Mouse (Mus musculus) heart, embryonic 12.5 days (tissue): ENCODE results near the gene Gna11. TPM values are rescaled to one million over a fixed set of nuclear protein-coding genes. Genes with fewer than 3 reads are reported as not detected.

Experiments
- ATAC-seq: fragments of 200-750 bp; cut with Nextera tagmentation; 2 replicates; pipeline ENCODE4 v1.8.0; 2017; ENCODE audit warnings: moderate TSS enrichment, moderate library complexity; ENCODE audit not compliant: insufficient number of reproducible peaks, low FRiP score
- H3K27ac ChIP-seq: fragments of 300-500 bp; sonication (generic); 2 replicates; pipeline ENCODE4 v1.5.1; 2016; ENCODE audit warnings: mild to moderate bottlenecking, moderate library complexity; ENCODE audit not compliant: poor library complexity, severe bottlenecking
- H3K27me3 ChIP-seq: fragments of 300-500 bp; sonication (generic); replicated peaks from 2 replicates; pipeline ENCODE4 v1.6.1; 2016; ENCODE audit warnings: mild to moderate bottlenecking, moderate library complexity
- H3K36me3 ChIP-seq: fragments of 300-500 bp; sonication (generic); 2 replicates; pipeline ENCODE4 v1.6.1; 2016; ENCODE audit warnings: mild to moderate bottlenecking, moderate library complexity
- H3K4me1 ChIP-seq: fragments of 300-500 bp; sonication (generic); replicated peaks from 2 replicates; pipeline ENCODE4 v1.6.1; 2016; ENCODE audit warnings: mild to moderate bottlenecking
- H3K4me2 ChIP-seq: fragments of 300-500 bp; sonication (generic); 2 replicates; pipeline ENCODE4 v1.6.1; 2016; ENCODE audit warnings: mild to moderate bottlenecking, moderate library complexity
- H3K4me3 ChIP-seq: fragments of 300-500 bp; sonication (generic); 2 replicates; pipeline ENCODE4 v1.5.1; 2016; ENCODE audit warnings: mild to moderate bottlenecking
- H3K9ac ChIP-seq: fragments of 300-500 bp; sonication (generic); 2 replicates; pipeline ENCODE4 v1.6.1; 2016; ENCODE audit warnings: mild to moderate bottlenecking, moderate library complexity
- H3K9me3 ChIP-seq: fragments of 300-500 bp; sonication (generic); replicated peaks from 2 replicates; pipeline ENCODE4 v1.6.1; 2016; ENCODE audit warnings: mild to moderate bottlenecking, moderate library complexity
- WGBS: fragments of 180-500 bp; shearing (Covaris S2); methylation state at CpG from one replicate; pipeline ENCODE4 v1.1.7; 2016; 5-methylcytosine and 5-hydroxymethylcytosine counted together
- polyA plus RNA-seq: library from polyadenylated mRNA; unstranded; fragments of >200 nt; fragmentation: Nextera tagmentation; extraction: Ambion mirVana; gene quantifications from 2 replicates; pipeline ENCODE4 v1.2.1, GENCODE M21; 2016

Gene Gna11
- polyA plus RNA-seq, 1 experiment from 2014 or later: 58.4 TPM

DNA sequence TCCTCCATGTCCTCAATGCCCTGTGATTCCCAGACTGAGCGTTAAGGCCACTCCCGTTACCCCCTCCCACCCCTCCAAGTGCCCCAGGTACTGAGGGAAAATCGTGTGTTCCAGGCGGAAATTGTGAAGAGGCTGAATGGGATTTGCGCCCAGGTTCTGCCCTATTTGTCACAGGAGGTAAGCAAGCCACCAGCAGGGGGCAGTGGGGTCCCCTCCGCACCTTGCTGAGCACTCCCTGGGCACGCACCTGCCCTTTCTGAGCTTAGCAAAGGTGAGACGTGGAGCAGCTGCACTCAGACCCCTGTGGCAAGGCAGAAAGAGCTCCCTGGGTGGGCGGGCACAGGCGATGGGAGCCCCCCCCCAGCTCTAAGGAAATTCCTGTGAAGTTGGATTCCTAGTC lies 19.7 kb upstream of the Gna11 start:
- Histone ChIP-seq H3K36me3 (peaks cover 55% of the 10 kb centered on the region), H3K4me3 (no peak overlapping the region), H3K27ac (no peak overlapping the region), H3K27me3 (no peaks in the 10 kb centered on the region), H3K9ac (no peak overlapping the region), H3K9me3 (no peaks in the 10 kb centered on the region), H3K4me1 (peaks cover 70% of the 10 kb centered on the region), H3K4me2 (no peak overlapping the region; the same call in 1 of the 2 replicates)
- WGBS: 26% methylated on average over 10 of the region's 10 CpGs
- ATAC-seq: no peak

DNA sequence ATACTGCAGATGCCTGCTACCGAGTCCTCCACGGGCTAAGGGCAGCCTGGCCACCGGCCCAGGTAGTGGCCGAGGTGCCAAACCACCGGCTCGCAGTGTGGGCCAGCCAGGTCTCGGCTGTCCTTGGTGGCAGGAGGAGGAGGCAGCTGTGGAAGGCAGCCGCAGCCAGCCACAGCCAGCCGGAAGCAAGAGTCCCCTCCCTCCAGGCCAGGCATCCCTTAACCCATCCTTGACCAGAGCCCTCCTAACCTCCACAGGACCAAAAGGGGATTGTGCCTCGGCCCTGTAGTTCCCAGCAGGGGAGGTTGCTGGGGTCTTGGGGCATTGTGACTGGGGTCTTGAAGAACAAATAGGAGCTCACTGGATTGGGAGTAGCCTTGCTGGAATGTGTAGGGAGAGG lies 19.2 kb upstream of the Gna11 start:
- Histone ChIP-seq H3K9ac (peak overlapping the region; percentile 65), H3K27ac (peak overlapping the region; percentile 69; the same call in 1 of the 2 replicates), H3K4me1 (peaks cover 65% of the 10 kb centered on the region), H3K36me3 (peaks cover 55% of the 10 kb centered on the region), H3K4me3 (peak overlapping the region; percentile 30), H3K9me3 (no peaks in the 10 kb centered on the region), H3K27me3 (no peaks in the 10 kb centered on the region), H3K4me2 (peak overlapping the region; percentile 62)
- ATAC-seq: no peak
- WGBS: 2% methylated on average over 10 of the region's 10 CpGs

DNA sequence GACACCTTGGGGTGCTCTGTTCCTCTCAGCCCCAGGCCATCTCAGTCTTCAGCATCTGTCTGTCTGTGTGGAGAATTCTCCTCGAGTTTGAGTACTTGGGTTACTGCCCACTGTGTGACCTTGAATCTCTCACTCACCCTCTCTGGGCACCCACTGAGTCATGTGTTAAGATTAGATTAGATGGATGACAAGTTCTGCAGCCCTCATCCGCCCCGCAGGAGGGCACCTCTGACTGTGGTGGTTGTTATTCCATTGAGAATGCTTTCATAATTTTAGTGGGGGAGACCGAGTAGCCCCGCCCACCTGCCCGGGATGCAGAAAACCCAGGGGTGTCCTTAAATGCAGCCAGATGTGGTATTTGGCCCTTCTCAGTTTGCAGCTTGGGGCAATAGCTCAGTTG lies 18.5 kb upstream of the Gna11 start:
- H3K9ac ChIP-seq: peak overlapping the region; percentile 65
- peaks cover 59% of the 10 kb centered on the region for H3K4me1 ChIP-seq
- H3K36me3 ChIP-seq: peaks cover 55% of the 10 kb centered on the region
- H3K9me3 ChIP-seq: no peaks in the 10 kb centered on the region
- 35% methylated on average over 6 of the region's 6 CpGs for WGBS
- peak overlapping the region; percentile 69; the same call in 1 of the 2 replicates for H3K27ac ChIP-seq
- H3K4me3 ChIP-seq: 0 out of 2 replicates have a peak overlapping the region, but pooled peaks have one; percentile 30
- no peak for ATAC-seq
- peak overlapping the region; percentile 62 for H3K4me2 ChIP-seq
- no peaks in the 10 kb centered on the region for H3K27me3 ChIP-seq

DNA sequence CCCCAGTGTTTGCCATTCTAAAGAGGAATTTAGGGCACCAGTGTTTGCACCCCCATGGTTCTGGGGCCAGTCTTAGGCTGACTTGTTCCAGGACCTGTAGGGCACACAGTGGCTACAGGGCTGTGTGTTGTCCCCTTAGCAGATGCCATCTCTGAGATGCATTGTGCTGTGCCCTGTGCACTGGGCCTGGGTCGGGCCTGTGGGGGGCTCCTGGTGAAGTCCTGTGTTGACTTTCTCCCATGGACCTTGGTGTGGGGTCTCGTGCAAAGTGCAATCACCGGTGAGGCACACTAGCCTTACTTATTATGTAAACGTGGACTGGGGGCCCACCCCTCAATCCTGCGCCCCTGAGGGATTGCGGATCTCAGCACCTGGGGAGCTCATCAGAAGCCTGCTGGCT lies 17.4 kb upstream of the Gna11 start:
- Histone ChIP-seq H3K4me2 (peak overlapping the region; percentile 10), H3K9ac (peak overlapping the region; percentile 48), H3K36me3 (peaks cover 55% of the 10 kb centered on the region), H3K9me3 (no peaks in the 10 kb centered on the region), H3K27me3 (no peaks in the 10 kb centered on the region), H3K27ac (no peak overlapping the region), H3K4me3 (0 out of 2 replicates have a peak overlapping the region, but pooled peaks have one; percentile 0), H3K4me1 (peaks cover 50% of the 10 kb centered on the region)
- WGBS: 78% methylated on average over 6 of the region's 6 CpGs
- no peak for ATAC-seq

DNA sequence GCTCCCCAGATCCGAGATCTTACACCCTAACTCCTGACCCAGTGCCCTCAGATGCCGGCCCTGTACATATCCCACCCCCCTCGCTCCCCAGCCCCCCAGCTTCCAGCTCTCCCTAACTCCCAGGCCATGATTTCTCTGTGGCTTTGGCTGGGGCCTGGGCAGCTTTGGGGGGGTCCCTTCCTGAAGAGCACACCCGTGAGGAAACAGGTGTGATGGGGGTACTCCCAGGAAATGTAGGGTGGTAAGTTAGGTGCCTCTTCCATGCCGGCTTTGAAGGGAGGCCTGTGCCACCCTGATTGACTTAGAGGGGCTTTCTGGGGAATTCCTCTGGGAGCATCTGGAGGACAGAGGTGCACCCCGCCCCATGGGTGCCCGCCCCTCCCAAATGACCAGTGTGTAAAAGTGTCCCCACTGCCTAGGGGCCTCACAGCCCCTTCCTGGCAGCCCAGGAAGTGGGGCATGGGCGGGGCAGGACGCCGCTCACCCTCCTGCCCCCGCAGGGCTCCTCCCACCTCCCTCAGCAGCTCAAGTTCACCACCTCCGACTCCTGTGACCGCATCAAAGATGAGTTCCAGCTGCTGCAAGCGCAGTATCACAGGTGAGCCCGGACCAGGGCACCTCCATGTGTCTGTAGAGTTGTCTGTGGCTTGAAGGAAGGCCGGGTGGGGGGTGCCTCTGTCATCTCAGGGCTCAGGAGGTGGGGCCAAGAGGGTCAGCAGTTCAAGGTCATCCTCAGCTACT lies 15.9 kb upstream of the Gna11 start:
- 11% methylated on average over 16 of the region's 16 CpGs for WGBS
- H3K27ac ChIP-seq: peak overlapping the region; percentile 97
- ATAC-seq: peak; percentile 10; the same call in 1 of the 2 replicates
- peaks cover 43% of the 10 kb centered on the region for H3K36me3 ChIP-seq
- H3K4me1 ChIP-seq: peaks cover 47% of the 10 kb centered on the region
- no peaks in the 10 kb centered on the region for H3K27me3 ChIP-seq
- H3K9me3 ChIP-seq: 0 out of 2 replicates have a peak, but pooled peaks cover 3% of the 10 kb centered on the region
- peak overlapping the region; percentile 97 for H3K4me3 ChIP-seq
- peak overlapping the region; percentile 88 for H3K4me2 ChIP-seq
- peak overlapping the region; percentile 100 for H3K9ac ChIP-seq

DNA sequence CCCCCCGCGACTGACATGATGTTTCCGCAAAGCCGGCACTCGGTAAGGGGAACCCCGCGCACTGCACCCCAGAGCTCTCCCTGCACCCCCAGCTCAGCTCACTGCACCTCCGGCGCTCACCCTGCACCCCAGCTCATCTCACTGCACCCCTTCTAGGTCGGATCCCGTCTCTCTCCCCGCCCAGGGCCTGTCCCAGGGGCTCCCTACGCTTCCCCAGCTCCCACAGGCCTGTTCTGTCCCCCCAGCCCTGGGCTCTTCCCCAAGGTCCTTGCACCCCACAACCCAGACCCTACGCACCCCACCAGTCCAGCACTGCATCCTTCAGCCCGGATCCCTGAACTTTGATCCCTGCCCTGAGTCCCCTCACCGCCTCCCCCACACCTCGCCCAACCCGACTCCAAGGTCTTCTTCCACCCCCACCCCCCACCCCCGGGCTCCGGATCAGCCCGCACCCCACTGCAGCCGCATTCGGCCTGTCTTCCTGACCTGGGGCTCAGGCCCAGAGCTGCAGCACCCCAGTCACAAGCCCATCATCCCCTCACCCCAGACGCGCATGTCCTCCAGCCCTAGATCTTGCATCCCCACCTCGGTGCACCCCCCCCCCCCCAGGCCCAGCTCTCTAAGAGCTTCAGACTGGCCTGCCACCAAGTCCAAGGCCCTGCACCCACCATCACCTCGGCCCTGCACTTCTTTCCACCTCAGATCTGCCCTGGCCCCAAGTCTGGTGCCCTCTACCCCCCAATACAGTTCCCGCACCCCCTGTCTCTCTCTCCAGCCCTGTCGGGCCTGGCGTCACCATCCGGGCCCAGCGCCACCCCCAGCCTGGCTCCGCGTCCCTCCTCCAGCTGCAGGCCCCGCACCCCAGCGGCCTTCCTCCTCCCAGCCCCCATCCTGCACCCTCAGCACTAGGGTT lies 14.9 kb upstream of the Gna11 start:
- Histone ChIP-seq H3K4me1 (peaks cover 42% of the 10 kb centered on the region), H3K4me2 (peak overlapping the region; percentile 88), H3K27ac (peak overlapping the region; percentile 97), H3K9me3 (0 out of 2 replicates have a peak, but pooled peaks cover 3% of the 10 kb centered on the region), H3K27me3 (no peaks in the 10 kb centered on the region), H3K9ac (peak overlapping the region; percentile 100), H3K4me3 (peak overlapping the region; percentile 97), H3K36me3 (peaks cover 33% of the 10 kb centered on the region)
- WGBS: under 1% methylated on average over 36 of the region's 36 CpGs
- ATAC-seq: peak; percentile 27; the same call in 1 of the 2 replicates

DNA sequence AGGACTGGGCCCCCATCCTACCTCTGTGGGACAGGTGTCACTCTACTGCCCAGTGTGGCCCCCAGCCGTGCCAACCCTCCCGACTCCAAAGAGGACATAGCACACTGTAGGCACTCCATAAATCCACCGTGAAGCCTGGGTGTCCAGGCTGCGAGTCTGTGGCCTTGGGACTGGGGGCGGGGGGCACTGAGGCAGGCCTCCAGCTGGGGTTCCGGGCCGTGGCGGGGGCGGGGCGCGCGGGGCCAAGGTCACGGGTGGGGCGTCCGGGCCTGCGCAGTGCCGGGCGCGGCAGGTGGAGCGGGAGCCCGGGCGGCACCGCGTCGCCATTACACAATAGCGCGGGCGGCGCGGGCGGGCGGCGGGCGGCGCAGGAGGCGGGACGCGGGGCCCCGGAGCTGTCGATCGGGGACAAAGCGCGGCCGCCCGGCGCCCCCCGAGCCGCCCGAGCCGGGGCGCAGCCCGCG lies 14.2 kb upstream of the Gna11 start, which contains the start of gene Aes:
Gene Aes (plus strand): TSS at position 326 of the 464 bp plus-strand sequence.
- WGBS: 1% methylated on average over 44 of the region's 53 CpGs
- Histone ChIP-seq H3K9me3 (0 out of 2 replicates have a peak, but pooled peaks cover 3% of the 10 kb centered on the region), H3K27me3 (no peaks in the 10 kb centered on the region), H3K4me2 (peak within 1 kb of the TSS; percentile 88), H3K4me1 (peaks cover 35% of the 10 kb centered on the region), H3K9ac (peak within 1 kb of the TSS; percentile 100), H3K36me3 (peaks cover 26% of the 10 kb centered on the region), H3K4me3 (peak within 1 kb of the TSS; percentile 97), H3K27ac (peak within 1 kb of the TSS; percentile 97)
- ATAC-seq: peak; percentile 73

DNA sequence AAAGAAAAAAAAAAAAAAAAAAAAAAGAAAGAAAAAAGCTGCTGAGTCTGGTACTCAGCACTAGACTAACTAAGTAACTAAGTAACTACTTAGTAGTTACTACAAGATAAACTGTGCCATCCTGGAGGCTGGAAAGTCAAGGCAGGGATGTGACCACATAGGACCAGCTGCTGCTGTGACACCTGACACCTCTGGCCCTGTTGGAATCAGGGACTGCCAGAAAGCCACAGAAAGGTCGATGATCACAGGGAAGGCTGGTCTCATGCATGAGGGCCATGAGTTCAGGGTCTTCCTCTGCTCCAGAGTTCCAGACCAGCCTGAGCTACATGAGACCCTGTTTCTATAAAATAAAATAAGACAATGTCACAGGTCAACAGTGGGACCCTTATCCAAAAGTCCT lies 12.5 kb upstream of the Gna11 start:
- Histone ChIP-seq H3K9me3 (peaks cover 7% of the 10 kb centered on the region), H3K36me3 (peaks cover 14% of the 10 kb centered on the region), H3K9ac (no peak overlapping the region), H3K27me3 (no peaks in the 10 kb centered on the region), H3K4me2 (no peak overlapping the region), H3K4me1 (peaks cover 18% of the 10 kb centered on the region), H3K4me3 (no peak overlapping the region), H3K27ac (no peak overlapping the region)
- ATAC-seq: no peak
- WGBS: 17% methylated on average over 1 of the region's 1 CpGs

DNA sequence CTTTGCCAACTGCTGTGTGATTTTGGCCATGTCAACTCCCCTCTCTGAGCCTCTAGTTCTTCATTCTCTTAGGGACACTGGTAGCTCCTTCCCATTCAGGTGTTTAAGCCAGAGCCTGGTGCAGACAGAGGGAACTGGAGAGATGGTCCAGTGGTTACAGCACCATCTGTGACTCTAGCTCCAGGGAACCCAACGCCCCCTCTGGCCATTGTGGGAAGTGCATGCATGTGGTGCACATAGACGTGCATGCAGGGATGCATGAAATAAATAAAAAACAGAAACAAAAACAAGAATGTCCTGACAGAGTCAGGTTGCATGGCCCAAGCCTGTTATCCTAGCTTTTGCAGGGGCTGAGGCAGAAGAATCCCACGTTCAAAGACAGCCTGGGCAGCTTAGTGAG lies 11.3 kb upstream of the Gna11 start:
- H3K4me1 ChIP-seq: peaks cover 12% of the 10 kb centered on the region
- peaks cover 4% of the 10 kb centered on the region for H3K36me3 ChIP-seq
- 69% methylated on average over 3 of the region's 3 CpGs for WGBS
- no peaks in the 10 kb centered on the region for H3K27me3 ChIP-seq
- peaks cover 7% of the 10 kb centered on the region for H3K9me3 ChIP-seq
- no peak for ATAC-seq
- no peak overlapping the region for H3K4me2 ChIP-seq
- H3K4me3 ChIP-seq: no peak overlapping the region
- H3K9ac ChIP-seq: no peak overlapping the region
- no peak overlapping the region for H3K27ac ChIP-seq

DNA sequence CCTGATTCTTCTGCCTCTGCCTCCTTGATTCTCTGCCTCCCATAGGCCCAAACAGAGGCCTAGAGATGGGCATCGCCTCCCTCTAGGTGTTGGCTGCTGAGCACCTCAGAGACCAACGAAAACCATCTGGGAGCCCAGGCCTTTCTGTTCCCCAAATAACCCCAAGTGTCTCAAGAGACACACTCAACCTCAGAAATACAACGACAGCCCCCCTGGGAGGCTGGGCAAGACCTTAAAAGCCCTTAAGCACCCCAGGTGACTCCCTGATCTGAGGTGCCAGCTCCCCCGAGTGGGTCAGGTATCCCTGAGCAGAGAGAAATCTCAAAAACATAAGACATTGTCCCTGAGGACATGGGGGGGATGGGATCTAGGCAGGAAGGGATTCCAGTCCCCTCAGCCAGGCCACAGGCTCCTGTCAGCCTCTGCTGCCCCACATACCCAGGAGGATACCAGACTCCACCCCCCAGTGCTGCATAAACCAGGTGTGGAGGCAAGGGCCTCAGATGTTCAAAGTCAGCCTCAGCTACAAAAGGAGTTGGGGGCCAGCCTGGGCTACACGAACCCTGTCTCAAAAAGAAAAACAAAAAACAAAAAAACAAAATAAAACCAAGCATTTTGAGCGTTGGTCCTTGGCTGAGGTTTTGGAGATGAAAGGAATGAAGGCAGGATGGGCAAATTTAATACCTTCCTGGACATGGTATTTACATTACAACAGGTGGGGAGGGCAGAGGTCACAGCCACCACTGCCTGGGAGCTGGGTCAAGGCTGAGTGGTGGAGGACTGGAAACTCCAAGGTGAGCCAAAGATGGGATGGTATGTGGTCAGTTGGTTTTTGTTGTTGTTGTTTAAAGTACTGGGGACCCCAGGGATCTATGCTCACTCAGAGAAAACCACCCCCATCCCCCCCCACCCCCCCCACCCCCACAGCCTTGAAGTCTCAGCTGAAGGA lies 9.1 kb upstream of the Gna11 start:
- Histone ChIP-seq H3K4me1 (peaks cover 4% of the 10 kb centered on the region), H3K9ac (no peak overlapping the region), H3K4me2 (no peak overlapping the region), H3K27ac (no peak overlapping the region), H3K9me3 (peaks cover 7% of the 10 kb centered on the region), H3K4me3 (no peak overlapping the region), H3K27me3 (no peaks in the 10 kb centered on the region), H3K36me3 (no peaks in the 10 kb centered on the region)
- ATAC-seq: no peak
- 76% methylated on average over 6 of the region's 6 CpGs for WGBS
